Comparison of ENCODE assay signal across 8 mouse cellular contexts in the genomic region with DNA sequence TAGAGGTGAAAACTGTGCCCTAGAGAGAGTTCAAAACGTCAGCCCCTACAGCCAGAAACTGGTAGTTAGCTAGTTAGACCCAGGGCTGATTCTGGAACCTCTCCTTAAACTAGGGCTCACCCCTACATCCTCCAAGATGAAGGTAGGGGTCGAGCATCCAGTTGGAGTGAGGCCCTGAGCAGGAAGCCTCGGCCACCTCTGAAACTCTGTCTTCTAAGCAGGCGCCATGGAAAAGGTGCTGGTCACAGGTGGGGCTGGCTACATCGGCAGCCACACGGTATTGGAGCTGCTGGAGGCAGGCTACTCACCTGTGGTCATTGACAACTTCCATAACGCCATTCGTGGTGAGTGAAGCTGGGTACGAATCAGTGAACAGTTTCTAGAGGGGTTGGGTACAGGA. TPM values are rescaled to one million over a fixed set of nuclear protein-coding genes. Genes with fewer than 3 reads are reported as not detected.
A peak's percentile ranks its signal among the peaks of the same experiment; 100 is the strongest.
DNase-seq lines count a peak whose midpoint lies in the region; ATAC-seq and TF ChIP-seq lines count a peak whose summit lies in the region.

No protein-coding gene starts in this region.

- H3K27ac ChIP-seq in liver, adult 2 months (replicated peaks; ENCODE audit: insufficient read depth, low read depth, low read length): peak overlapping the region; percentile 79
- no peak overlapping the region for H3K27ac ChIP-seq in hindbrain, embryonic 14.5 days
- peak overlapping the region; percentile 87; the same call in 1 of the 2 replicates for H3K27ac ChIP-seq in liver, postnatal 0 days (ENCODE audit: low read depth)
- no peak overlapping the region for H3K27ac ChIP-seq in forebrain, embryonic 11.5 days (ENCODE audit: low read depth, low read length)

- no peak for TF ChIP-seq POLR2A in liver, adult 2 months (IDR thresholded peaks at IDR 0.05; ENCODE audit: extremely low read depth, insufficient read depth, low read length)

- intact Hi-C loops in heart, postnatal 14 days (cut with DNase I): no loop called here

- WGBS in liver, adult 2 months: 86% methylated on average over 9 of the region's 9 CpGs
- WGBS in hindbrain, embryonic 14.5 days: 86% methylated on average over 9 of the region's 9 CpGs
- WGBS in liver, postnatal 0 days (ENCODE audit: insufficient replicate concordance): 81% methylated on average over 9 of the region's 9 CpGs
- 85% methylated on average over 9 of the region's 9 CpGs for WGBS in forebrain, embryonic 11.5 days

- H3K9ac ChIP-seq in liver, adult 2 months (ENCODE audit: low read depth, low read length): no peak overlapping the region; the same call in 1 of the 2 replicates
- H3K9ac ChIP-seq in hindbrain, embryonic 14.5 days: no peak overlapping the region
- 0 out of 2 replicates have a peak overlapping the region, but pooled peaks have one; percentile 79 for H3K9ac ChIP-seq in liver, postnatal 0 days (replicated peaks)
- H3K9ac ChIP-seq in forebrain, embryonic 11.5 days (ENCODE audit: low read length): no peak overlapping the region

- no peaks in the 10 kb centered on the region for H3K79me2 ChIP-seq in liver, adult 2 months (ENCODE audit: control insufficient read depth, insufficient read depth, low read length)

- no peaks in the 10 kb centered on the region for H3K9me3 ChIP-seq in hindbrain, embryonic 14.5 days (ENCODE audit: control insufficient read depth, low read length)
- H3K9me3 ChIP-seq in liver, postnatal 0 days (ENCODE audit: low read length): no peaks in the 10 kb centered on the region
- H3K9me3 ChIP-seq in forebrain, embryonic 11.5 days (ENCODE audit: control insufficient read depth, low read length): no peaks in the 10 kb centered on the region

- no peak for ATAC-seq in hindbrain, embryonic 14.5 days (ENCODE audit: low FRiP score)
- ATAC-seq in liver, postnatal 0 days: no peak
- ATAC-seq in megakaryocyte progenitor cell, adult 5-6 weeks (replicated peaks; ENCODE audit: poor library complexity): no peak
- ATAC-seq in forebrain, embryonic 11.5 days (replicated peaks; ENCODE audit: low FRiP score): no peak

- DNase-seq in heart, adult 11 months: peak; percentile 91
- no peak for DNase-seq in heart, postnatal 14 days
- no peak for DNase-seq in liver, adult 2 months (ENCODE audit: extremely low read depth, low read depth, low spot score)
- DNase-seq in liver: no peak
- no peak for DNase-seq in hindbrain, embryonic 14.5 days (ENCODE audit: low spot score)
- no peak for DNase-seq in liver, postnatal 0 days
- DNase-seq in forebrain, embryonic 11.5 days (ENCODE audit: low spot score): no peak

- H3K36me3 ChIP-seq in liver, adult 2 months (ENCODE audit: control insufficient read depth, insufficient read depth, low read length): peaks cover 4% of the 10 kb centered on the region; the same call in 1 of the 2 replicates
- H3K36me3 ChIP-seq in hindbrain, embryonic 14.5 days (replicated peaks; ENCODE audit: control insufficient read depth, insufficient read depth): peaks cover 45% of the 10 kb centered on the region
- peaks cover 51% of the 10 kb centered on the region for H3K36me3 ChIP-seq in liver, postnatal 0 days (replicated peaks; ENCODE audit: insufficient read depth, low read length)
- peaks cover 10% of the 10 kb centered on the region for H3K36me3 ChIP-seq in forebrain, embryonic 11.5 days (ENCODE audit: control insufficient read depth, insufficient read depth, low read length)

- no peak overlapping the region for H3K4me3 ChIP-seq in liver, adult 2 months (ENCODE audit: insufficient read depth, low read depth, low read length)
- H3K4me3 ChIP-seq in hindbrain, embryonic 14.5 days (replicated peaks; ENCODE audit: low read length): no peak overlapping the region
- H3K4me3 ChIP-seq in liver, postnatal 0 days (ENCODE audit: low read depth, low read length): no peak overlapping the region
- H3K4me3 ChIP-seq in forebrain, embryonic 11.5 days (ENCODE audit: low read depth, low read length): no peak overlapping the region

- peaks cover 4% of the 10 kb centered on the region for H3K4me1 ChIP-seq in liver, adult 2 months (ENCODE audit: control insufficient read depth, insufficient read depth, low read length)
- peaks cover 17% of the 10 kb centered on the region for H3K4me1 ChIP-seq in hindbrain, embryonic 14.5 days (replicated peaks; ENCODE audit: control insufficient read depth, insufficient read depth, low read length)
- H3K4me1 ChIP-seq in liver, postnatal 0 days (ENCODE audit: insufficient read depth): peaks cover 15% of the 10 kb centered on the region
- H3K4me1 ChIP-seq in forebrain, embryonic 11.5 days (replicated peaks; ENCODE audit: control insufficient read depth, insufficient read depth, low read length): peaks cover 6% of the 10 kb centered on the region

- H3K27me3 ChIP-seq in liver, adult 2 months (ENCODE audit: control insufficient read depth, insufficient read depth, low read length): no peaks in the 10 kb centered on the region
- no peaks in the 10 kb centered on the region for H3K27me3 ChIP-seq in hindbrain, embryonic 14.5 days (ENCODE audit: control insufficient read depth, insufficient read depth, low read length)
- no peaks in the 10 kb centered on the region for H3K27me3 ChIP-seq in liver, postnatal 0 days (ENCODE audit: insufficient read depth, low read length)
- H3K27me3 ChIP-seq in forebrain, embryonic 11.5 days (ENCODE audit: control insufficient read depth, insufficient read depth, low read length): no peaks in the 10 kb centered on the region

- TF ChIP-seq EP300 in liver, postnatal 0 days (IDR thresholded peaks at IDR 0.05; ENCODE audit: low read depth): no peak

- H3K4me2 ChIP-seq in hindbrain, embryonic 14.5 days (replicated peaks): peak overlapping the region; percentile 92
- H3K4me2 ChIP-seq in liver, postnatal 0 days (ENCODE audit: low read depth, low read length): peak overlapping the region; percentile 100; the same call in 1 of the 2 replicates
- no peak overlapping the region for H3K4me2 ChIP-seq in forebrain, embryonic 11.5 days (ENCODE audit: low read depth, low read length, severe bottlenecking)

- no peak for TF ChIP-seq CTCF in liver, adult 2 months (IDR thresholded peaks at IDR 0.05; ENCODE audit: low read depth, low read length)
- TF ChIP-seq CTCF in liver, postnatal 0 days (IDR thresholded peaks at IDR 0.05; ENCODE audit: low read depth): no peak

RNA-seq across cellular contexts. Expression of gene Gale, which starts 1.6 kb away (rescaled TPM):
- total RNA-seq in heart, postnatal 14 days (2021): 1 to 10 TPM; 2.1 to 3.1 TPM
- total RNA-seq in liver, adult 2 months (2014; rRNA removed): 34.2 and 38.5 TPM in 2 replicates
- polyA plus RNA-seq in liver, adult 2 months (2012; rRNA removed): 32.0 and 33.6 TPM in 2 replicates
- polyA plus RNA-seq in hindbrain, embryonic 14.5 days (2014; fragmentation: Nextera tagmentation; extraction: Ambion mirVana): 41.9 and 42.9 TPM in 2 replicates
- polyA plus RNA-seq in liver, postnatal 0 days (2015; fragmentation: Nextera tagmentation; extraction: Ambion mirVana): 82.2 and 96.5 TPM in 2 replicates
- 4.4 and 5.2 TPM in 2 replicates for total RNA-seq in megakaryocyte progenitor cell, adult 5-6 weeks (2015)
- 2.2 and 4.7 TPM in 2 replicates for total RNA-seq in megakaryocyte progenitor cell, adult 5-6 weeks (2017)
- 29.9 and 32.5 TPM in 2 replicates for polyA plus RNA-seq in forebrain, embryonic 11.5 days (2014; fragmentation: Nextera tagmentation; extraction: Ambion mirVana)

RNA-seq across cellular contexts. Expression of gene Lypla2, which starts 7.3 kb away (rescaled TPM):
- total RNA-seq in heart, postnatal 14 days (2021): 10 to 100 TPM; 37.5 to 37.8 TPM
- total RNA-seq in liver, adult 2 months (2014; rRNA removed): 21.8 and 25.9 TPM in 2 replicates
- polyA plus RNA-seq in liver, adult 2 months (2012; rRNA removed): 113 and 116 TPM in 2 replicates
- polyA plus RNA-seq in hindbrain, embryonic 14.5 days (2014; fragmentation: Nextera tagmentation; extraction: Ambion mirVana): 183 and 191 TPM in 2 replicates
- polyA plus RNA-seq in liver, postnatal 0 days (2015; fragmentation: Nextera tagmentation; extraction: Ambion mirVana): 54.2 and 55.5 TPM in 2 replicates
- total RNA-seq in megakaryocyte progenitor cell, adult 5-6 weeks (2015): 37.2 and 42.6 TPM in 2 replicates
- 15.7 and 21.9 TPM in 2 replicates for total RNA-seq in megakaryocyte progenitor cell, adult 5-6 weeks (2017)
- 169 and 178 TPM in 2 replicates for polyA plus RNA-seq in forebrain, embryonic 11.5 days (2014; fragmentation: Nextera tagmentation; extraction: Ambion mirVana)

RNA-seq across cellular contexts. Expression of gene Hmgcl, which starts 18.9 kb away (rescaled TPM):
- 10 to 100 TPM; 69.8 to 70.4 TPM for total RNA-seq in heart, postnatal 14 days (2021)
- total RNA-seq in liver, adult 2 months (2014; rRNA removed): 179 and 187 TPM in 2 replicates
- 266 and 291 TPM in 2 replicates for polyA plus RNA-seq in liver, adult 2 months (2012; rRNA removed)
- 60.3 and 63.3 TPM in 2 replicates for polyA plus RNA-seq in hindbrain, embryonic 14.5 days (2014; fragmentation: Nextera tagmentation; extraction: Ambion mirVana)
- 351 and 364 TPM in 2 replicates for polyA plus RNA-seq in liver, postnatal 0 days (2015; fragmentation: Nextera tagmentation; extraction: Ambion mirVana)
- total RNA-seq in megakaryocyte progenitor cell, adult 5-6 weeks (2015): 51.4 and 52.1 TPM in 2 replicates
- 39.7 and 48.1 TPM in 2 replicates for total RNA-seq in megakaryocyte progenitor cell, adult 5-6 weeks (2017)
- 55.9 and 59.9 TPM in 2 replicates for polyA plus RNA-seq in forebrain, embryonic 11.5 days (2014; fragmentation: Nextera tagmentation; extraction: Ambion mirVana)

RNA-seq across cellular contexts. Expression of gene Pithd1, which starts 22.0 kb away (rescaled TPM):
- 10 to 100 TPM; 17.0 to 19.4 TPM for total RNA-seq in heart, postnatal 14 days (2021)
- total RNA-seq in liver, adult 2 months (2014; rRNA removed): 20.3 and 21.0 TPM in 2 replicates
- 28.8 and 41.0 TPM in 2 replicates for polyA plus RNA-seq in liver, adult 2 months (2012; rRNA removed)
- 60.7 and 65.5 TPM in 2 replicates for polyA plus RNA-seq in hindbrain, embryonic 14.5 days (2014; fragmentation: Nextera tagmentation; extraction: Ambion mirVana)
- 42.9 and 45.2 TPM in 2 replicates for polyA plus RNA-seq in liver, postnatal 0 days (2015; fragmentation: Nextera tagmentation; extraction: Ambion mirVana)
- 19.8 and 22.7 TPM in 2 replicates for total RNA-seq in megakaryocyte progenitor cell, adult 5-6 weeks (2015)
- 18.3 and 31.5 TPM in 2 replicates for total RNA-seq in megakaryocyte progenitor cell, adult 5-6 weeks (2017)
- 64.9 and 67.6 TPM in 2 replicates for polyA plus RNA-seq in forebrain, embryonic 11.5 days (2014; fragmentation: Nextera tagmentation; extraction: Ambion mirVana)

RNA-seq across cellular contexts. Expression of gene Fuca1, which starts 44.6 kb away (rescaled TPM):
- 10 to 100 TPM; 33.5 to 40.7 TPM for total RNA-seq in heart, postnatal 14 days (2021)
- total RNA-seq in liver, adult 2 months (2014; rRNA removed): 45.7 and 46.4 TPM in 2 replicates
- polyA plus RNA-seq in liver, adult 2 months (2012; rRNA removed): 54.9 and 58.7 TPM in 2 replicates
- 68.8 and 72.0 TPM in 2 replicates for polyA plus RNA-seq in hindbrain, embryonic 14.5 days (2014; fragmentation: Nextera tagmentation; extraction: Ambion mirVana)
- 45.2 and 50.7 TPM in 2 replicates for polyA plus RNA-seq in liver, postnatal 0 days (2015; fragmentation: Nextera tagmentation; extraction: Ambion mirVana)
- 27.9 and 39.3 TPM in 2 replicates for total RNA-seq in megakaryocyte progenitor cell, adult 5-6 weeks (2015)
- total RNA-seq in megakaryocyte progenitor cell, adult 5-6 weeks (2017): 122 and 139 TPM in 2 replicates
- polyA plus RNA-seq in forebrain, embryonic 11.5 days (2014; fragmentation: Nextera tagmentation; extraction: Ambion mirVana): 42.3 and 49.2 TPM in 2 replicates

Comparison
In these comparisons a context has a peak if more than half of its experiments do, and no peak if none do; other contexts are left out.
1. H3K27ac ChIP-seq: peak in liver, adult 2 months (single experiment) and liver, postnatal 0 days (single experiment); none in hindbrain, embryonic 14.5 days (single experiment) and forebrain, embryonic 11.5 days (single experiment).